Mouse (Mus musculus) forebrain, postnatal 0 days (tissue): ENCODE measurements around the gene Tbc1d16. TPM values are rescaled to one million over a fixed set of nuclear protein-coding genes. Genes with fewer than 3 reads are reported as not detected.

Source experiments
- ATAC-seq: fragments of 200-750 bp; cut with Nextera tagmentation; 2 replicates; pipeline ENCODE4 v1.8.0; 2017; ENCODE audit warnings: mild to moderate bottlenecking, moderate library complexity
- DNase-seq: peaks from one replicate; pipeline ENCODE4 v3.0.0-alpha.2; 2015
- H3K27ac ChIP-seq: fragments of 300-500 bp; sonication (generic); 2 replicates; pipeline ENCODE4 v1.5.1; 2014; ENCODE audit warnings: low read depth, mild to moderate bottlenecking, antibody characterized with exemption, low read length, moderate library complexity, mixed read lengths
- H3K27me3 ChIP-seq: fragments of 300-500 bp; sonication (generic); 2 replicates; pipeline ENCODE4 v1.6.1; 2014; ENCODE audit warnings: mild to moderate bottlenecking, low read length, mixed read lengths; ENCODE audit not compliant: insufficient read depth
- H3K36me3 ChIP-seq: fragments of 300-500 bp; sonication (generic); 2 replicates; pipeline ENCODE4 v1.6.1; 2014; ENCODE audit warnings: mild to moderate bottlenecking, moderate library complexity; ENCODE audit not compliant: insufficient read depth
- H3K4me1 ChIP-seq: fragments of 300-500 bp; sonication (generic); 2 replicates; pipeline ENCODE4 v1.6.1; 2014; ENCODE audit warnings: antibody characterized with exemption; ENCODE audit not compliant: insufficient read depth
- H3K4me2 ChIP-seq: fragments of 300-500 bp; sonication (generic); 2 replicates; pipeline ENCODE4 v1.6.1; 2014; ENCODE audit warnings: low read depth, mild to moderate bottlenecking, moderate library complexity
- H3K4me3 ChIP-seq: fragments of 300-500 bp; sonication (generic); 2 replicates; pipeline ENCODE4 v1.5.1; 2014; ENCODE audit warnings: low read depth, low read length, mixed read lengths
- H3K9ac ChIP-seq: fragments of 300-500 bp; sonication (generic); 2 replicates; pipeline ENCODE4 v1.6.1; 2014; ENCODE audit warnings: mild to moderate bottlenecking
- H3K9me3 ChIP-seq: fragments of 300-500 bp; sonication (generic); 2 replicates; pipeline ENCODE4 v1.6.1; 2016; ENCODE audit warnings: low read length
- CTCF ChIP-seq: sonication (generic); IDR thresholded peaks from 2 replicates; pipeline ENCODE4 v1.5.1; 2016; ENCODE audit warnings: antibody characterized with exemption, control low read depth, low read depth
- WGBS: fragments of 180-500 bp; shearing (Covaris S2); extraction: QIAGEN DNeasy Blood & Tissue Kit; methylation state at CpG from one replicate; pipeline ENCODE4 v1.1.7; 2014; 5-methylcytosine and 5-hydroxymethylcytosine counted together
- polyA plus RNA-seq: library from polyadenylated mRNA; unstranded; fragments of >200 nt; fragmentation: Nextera tagmentation; extraction: Ambion mirVana; gene quantifications from 2 replicates; pipeline ENCODE4 v1.2.1, GENCODE M21; 2015
- total RNA-seq: library from RNA; depleted of rRNA; stranded (reverse); fragments of >200 nt; gene quantifications from 2 replicates; pipeline ENCODE4 v1.2.3, GENCODE M21; 2014

The Tbc1d16 gene
- total and polyA plus RNA-seq, 2 experiments from 2014 or later, result 60.4 to 153 TPM

- no peak overlapping the region for H3K4me3 ChIP-seq
- no peak overlapping the region for H3K9ac ChIP-seq
- H3K27ac ChIP-seq, result no peak overlapping the region
- H3K9me3 ChIP-seq, result no peaks in the 10 kb centered on the region
- H3K4me1 ChIP-seq, result peaks cover 11% of the 10 kb centered on the region
- ATAC-seq (no peak), DNase-seq (no peak)
- H3K27me3 ChIP-seq, result no peaks in the 10 kb centered on the region
- no peak overlapping the region for H3K4me2 ChIP-seq
- 63% methylated on average over 14 of the region's 14 CpGs for WGBS
- TF ChIP-seq CTCF, result no peak
- H3K36me3 ChIP-seq, result peaks cover 72% of the 10 kb centered on the region
Observed at GRCm38 (mm10) chr11:119152321-119152831, 75.9 kb downstream of the Tbc1d16 start.

GRCm38 (mm10) chr11:119151073-119151607 is 77.2 kb downstream of the Tbc1d16 start:
- H3K27ac ChIP-seq, result no peak overlapping the region
- no peak overlapping the region for H3K9ac ChIP-seq
- ATAC-seq, result no peak
- H3K4me3 ChIP-seq, result no peak overlapping the region
- H3K4me1 ChIP-seq, result no peaks in the 10 kb centered on the region
- no peaks in the 10 kb centered on the region for H3K27me3 ChIP-seq
- no peaks in the 10 kb centered on the region for H3K9me3 ChIP-seq
- H3K36me3 ChIP-seq, result peaks cover 76% of the 10 kb centered on the region
- TF ChIP-seq CTCF, result no peak
- no peak overlapping the region for H3K4me2 ChIP-seq
- WGBS, result 93% methylated on average over 10 of the region's 10 CpGs
- DNase-seq, result no peak

DNA sequence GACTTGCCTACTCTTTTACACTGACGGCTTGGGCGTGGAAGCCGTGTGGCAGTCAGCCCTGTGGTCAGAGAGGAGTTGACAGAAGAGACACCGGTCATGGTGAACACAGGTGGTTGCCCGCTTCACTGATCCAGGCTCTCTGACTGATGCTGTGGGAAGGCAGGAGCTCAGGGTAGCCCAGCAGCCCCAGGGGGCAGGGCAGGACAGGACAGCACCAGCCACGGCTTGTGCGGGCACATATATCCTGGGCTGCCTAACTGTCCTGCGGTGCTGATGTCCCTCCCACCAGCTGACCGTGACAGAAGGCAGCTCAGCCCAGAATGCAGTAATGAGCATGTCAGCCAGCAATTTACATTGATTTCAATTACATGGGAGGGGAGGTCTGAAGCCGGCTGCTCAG is 77.9 kb downstream of the Tbc1d16 start:
- ATAC-seq (peak; percentile 32; the same call in 1 of the 2 replicates), DNase-seq (no peak)
- H3K27ac ChIP-seq, result no peak overlapping the region

GRCm38 (mm10) chr11:119148829-119149228 is 79.5 kb downstream of the Tbc1d16 start:
- 88% methylated on average over 13 of the region's 13 CpGs for WGBS
- Histone ChIP-seq H3K4me2 (no peak overlapping the region), H3K4me3 (no peak overlapping the region), H3K36me3 (peaks cover 61% of the 10 kb centered on the region), H3K9ac (no peak overlapping the region), H3K9me3 (no peaks in the 10 kb centered on the region), H3K27me3 (no peaks in the 10 kb centered on the region), H3K4me1 (no peaks in the 10 kb centered on the region), H3K27ac (no peak overlapping the region)
- DNase-seq (no peak), ATAC-seq (no peak)
- no peak for TF ChIP-seq CTCF

More for the DNA sequence above, 77.9 kb downstream of the Tbc1d16 start:
- Histone ChIP-seq H3K4me2 (no peak overlapping the region), H3K4me3 (no peak overlapping the region), H3K27me3 (no peaks in the 10 kb centered on the region), H3K4me1 (no peaks in the 10 kb centered on the region), H3K36me3 (peaks cover 74% of the 10 kb centered on the region), H3K9me3 (no peaks in the 10 kb centered on the region), H3K9ac (no peak overlapping the region)
- TF ChIP-seq CTCF, result no peak
- 81% methylated on average over 10 of the region's 10 CpGs for WGBS

GRCm38 (mm10) chr11:119147153-119147552 is 81.1 kb downstream of the Tbc1d16 start:
- ATAC-seq (no peak), DNase-seq (no peak)
- no peak overlapping the region for H3K4me3 ChIP-seq
- no peak overlapping the region for H3K4me2 ChIP-seq
- no peaks in the 10 kb centered on the region for H3K4me1 ChIP-seq
- WGBS, result 81% methylated on average over 8 of the region's 8 CpGs
- no peaks in the 10 kb centered on the region for H3K9me3 ChIP-seq
- H3K27ac ChIP-seq, result no peak overlapping the region
- H3K27me3 ChIP-seq, result no peaks in the 10 kb centered on the region
- no peak for TF ChIP-seq CTCF
- no peak overlapping the region for H3K9ac ChIP-seq
- H3K36me3 ChIP-seq, result peaks cover 46% of the 10 kb centered on the region

DNA sequence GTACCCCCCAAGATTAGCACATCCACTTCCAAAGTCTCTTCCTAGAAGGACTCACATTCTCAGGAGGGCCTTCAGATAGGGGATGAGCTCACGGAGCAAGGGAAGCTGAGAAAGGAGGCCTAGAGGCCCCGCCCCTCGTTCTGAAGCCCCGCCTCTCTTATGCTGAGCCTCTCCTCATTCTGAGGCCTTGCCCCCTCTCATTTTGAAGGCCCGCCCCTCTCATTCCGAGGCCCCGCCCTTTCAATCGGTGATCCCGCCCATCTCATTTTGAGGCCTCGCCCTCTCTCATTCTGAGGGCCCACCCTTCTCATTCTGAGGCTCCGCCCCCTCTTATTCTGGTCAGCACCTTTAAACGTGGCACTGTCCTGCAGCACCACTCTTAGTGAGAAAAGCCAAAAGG is 82.2 kb downstream of the Tbc1d16 start:
- H3K27ac ChIP-seq, result no peak overlapping the region
- DNase-seq (no peak), ATAC-seq (no peak)
- H3K36me3 ChIP-seq, result peaks cover 38% of the 10 kb centered on the region
- H3K4me2 ChIP-seq, result no peak overlapping the region
- WGBS, result 39% methylated on average over 12 of the region's 12 CpGs
- no peak overlapping the region for H3K4me3 ChIP-seq
- H3K27me3 ChIP-seq, result no peaks in the 10 kb centered on the region
- no peak overlapping the region for H3K9ac ChIP-seq
- H3K9me3 ChIP-seq, result no peaks in the 10 kb centered on the region
- H3K4me1 ChIP-seq, result no peaks in the 10 kb centered on the region
- no peak for TF ChIP-seq CTCF

DNA sequence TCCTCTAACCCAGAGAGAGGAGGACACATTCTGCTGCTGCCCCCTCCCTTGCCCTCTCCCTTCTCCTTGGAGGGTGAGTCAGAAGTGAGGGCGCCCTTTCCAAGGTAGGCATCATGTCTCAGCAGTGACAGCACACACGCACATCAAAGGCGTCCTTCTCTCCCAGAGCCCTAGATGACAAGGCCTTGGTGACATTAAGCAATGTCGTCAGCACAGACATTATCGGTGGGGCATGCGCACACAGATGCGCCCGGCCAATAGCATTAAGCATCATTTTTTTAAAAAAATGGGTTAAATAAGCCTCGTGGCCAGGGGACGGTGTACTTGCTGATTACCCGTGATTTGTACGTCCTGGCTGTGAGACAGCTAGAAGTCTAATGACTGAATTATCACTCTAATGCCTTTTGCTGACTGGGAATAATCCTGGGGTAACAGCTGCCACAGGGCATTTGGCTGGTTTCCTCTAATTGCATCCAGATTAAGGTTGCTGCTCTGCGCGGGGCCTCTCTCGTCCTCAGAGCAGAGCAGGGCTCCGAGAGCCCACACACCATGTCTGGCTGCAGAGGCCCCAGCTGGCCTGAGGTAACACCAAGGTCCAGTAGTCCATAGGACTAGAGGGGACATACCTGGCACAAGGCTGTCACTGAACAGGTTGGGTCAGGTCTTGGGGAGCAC is 83.4 kb downstream of the Tbc1d16 start:
- H3K27ac ChIP-seq, result peak overlapping the region; percentile 9; the same call in 1 of the 2 replicates
- no peaks in the 10 kb centered on the region for H3K9me3 ChIP-seq
- H3K27me3 ChIP-seq, result no peaks in the 10 kb centered on the region
- no peak for DNase-seq
- H3K36me3 ChIP-seq, result peaks cover 27% of the 10 kb centered on the region
- H3K9ac ChIP-seq, result no peak overlapping the region
- WGBS, result 48% methylated on average over 16 of the region's 16 CpGs
- ATAC-seq, result peak; percentile 46; the same call in 1 of the 2 replicates
- H3K4me3 ChIP-seq, result no peak overlapping the region
- no peak for TF ChIP-seq CTCF
- no peak overlapping the region for H3K4me2 ChIP-seq
- no peaks in the 10 kb centered on the region for H3K4me1 ChIP-seq
